8 mouse cellular contexts compared by ENCODE assay signal in the genomic region with DNA sequence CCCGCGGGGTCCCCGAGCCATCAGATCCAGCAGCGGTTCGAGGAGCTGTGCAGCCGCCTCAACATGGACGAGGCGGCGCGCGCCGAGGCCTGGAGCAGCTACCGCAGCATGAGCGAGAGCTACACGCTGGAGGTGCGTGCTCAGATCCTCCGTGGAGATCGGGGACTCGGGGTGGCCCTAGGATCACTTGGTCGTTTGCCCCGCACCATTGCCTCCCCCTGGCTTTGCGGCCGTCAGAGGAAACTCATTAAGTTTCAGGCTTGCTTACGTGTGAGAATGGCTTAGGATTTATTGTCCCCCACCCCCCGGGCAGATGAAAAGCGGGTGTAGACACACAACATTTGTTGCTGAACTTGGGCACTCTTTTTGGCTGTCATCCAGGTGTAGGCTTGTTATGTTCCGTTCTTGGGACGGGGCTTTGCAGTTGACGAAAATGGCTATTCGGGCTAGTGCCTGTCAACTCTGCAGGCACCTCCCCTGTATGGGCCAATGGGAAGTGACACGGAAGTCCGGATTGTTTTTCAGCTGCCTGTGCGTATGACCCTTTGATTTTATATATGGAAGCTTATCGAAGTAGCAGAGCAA. TPM values are rescaled to one million over a fixed set of nuclear protein-coding genes. Genes with fewer than 3 reads are reported as not detected.
DNase-seq lines count a peak whose midpoint lies in the region; ATAC-seq and TF ChIP-seq lines count a peak whose summit lies in the region.

No protein-coding gene starts in this region.

- H3K27me3 ChIP-seq in forebrain, embryonic 15.5 days, result no peaks in the 10 kb centered on the region
- H3K27me3 ChIP-seq in liver, embryonic 16.5 days (ENCODE audit: control insufficient read depth, insufficient read depth, low read depth, low read length), result no peaks in the 10 kb centered on the region
- H3K27me3 ChIP-seq in neural tube, embryonic 14.5 days (ENCODE audit: control insufficient read depth, insufficient read depth, low read length), result no peaks in the 10 kb centered on the region
- no peaks in the 10 kb centered on the region for H3K27me3 ChIP-seq in testis, adult 2 months (ENCODE audit: control insufficient read depth, insufficient read depth, low read length)

- H3K9me3 ChIP-seq in forebrain, embryonic 15.5 days, result no peaks in the 10 kb centered on the region
- H3K9me3 ChIP-seq in liver, embryonic 16.5 days (replicated peaks; ENCODE audit: control insufficient read depth, low read length), result no peaks in the 10 kb centered on the region
- H3K9me3 ChIP-seq in neural tube, embryonic 14.5 days (ENCODE audit: control insufficient read depth, low read length), result no peaks in the 10 kb centered on the region

- H3K4me3 ChIP-seq in forebrain, embryonic 15.5 days, result peak overlapping the region; percentile 82
- H3K4me3 ChIP-seq in liver, embryonic 16.5 days (ENCODE audit: low read depth, low read length), result peak overlapping the region; percentile 92
- peak overlapping the region; percentile 78 for H3K4me3 ChIP-seq in neural tube, embryonic 14.5 days (ENCODE audit: low read depth, low read length)
- H3K4me3 ChIP-seq in testis, adult 2 months (ENCODE audit: control insufficient read depth, low read depth, low read length), result peak overlapping the region; percentile 87

- H3K9ac ChIP-seq in forebrain, embryonic 15.5 days (replicated peaks), result peak overlapping the region; percentile 75
- H3K9ac ChIP-seq in liver, embryonic 16.5 days (ENCODE audit: low read depth, low read length), result peak overlapping the region; percentile 86
- peak overlapping the region; percentile 89 for H3K9ac ChIP-seq in neural tube, embryonic 14.5 days (replicated peaks; ENCODE audit: low read depth, low read length)

- intact Hi-C loops in heart, postnatal 14 days (cut with DNase I), result loop anchor here (5.0 kb wide), 1 partner anchor 62 kb away; no protein-coding TSS in a partner anchor

- peaks cover 23% of the 10 kb centered on the region for H3K4me1 ChIP-seq in forebrain, embryonic 15.5 days
- peaks cover 11% of the 10 kb centered on the region for H3K4me1 ChIP-seq in liver, embryonic 16.5 days (ENCODE audit: control insufficient read depth, low read depth, low read length)
- H3K4me1 ChIP-seq in neural tube, embryonic 14.5 days (ENCODE audit: control insufficient read depth, insufficient read depth, low read length), result peaks cover 5% of the 10 kb centered on the region; the same call in 1 of the 2 replicates
- H3K4me1 ChIP-seq in testis, adult 2 months (ENCODE audit: control insufficient read depth, insufficient read depth, low read length), result peaks cover 8% of the 10 kb centered on the region

- peak overlapping the region; percentile 65 for H3K4me2 ChIP-seq in forebrain, embryonic 15.5 days (replicated peaks)
- H3K4me2 ChIP-seq in liver, embryonic 16.5 days (ENCODE audit: low read depth, low read length), result peak overlapping the region; percentile 79
- peak overlapping the region; percentile 72 for H3K4me2 ChIP-seq in neural tube, embryonic 14.5 days (ENCODE audit: low read depth, low read length)

- peak; percentile 87 for ATAC-seq in forebrain, embryonic 15.5 days (replicated peaks)
- peak; percentile 81 for ATAC-seq in liver, embryonic 16.5 days (ENCODE audit: low read depth)
- ATAC-seq in neural tube, embryonic 14.5 days (ENCODE audit: low read depth), result peak; percentile 86

- peak; percentile 75 for DNase-seq in ES-CJ7 (ENCODE audit: low read depth, low spot score)
- DNase-seq in cerebellum, adult 11 months, result peak; percentile 44
- peak; percentile 77 to 83 for DNase-seq in heart, postnatal 14 days
- DNase-seq in large intestine, adult 2 months (ENCODE audit: low read depth, low spot score), result peak; percentile 92

- whole genome bisulfite sequencing in forebrain, embryonic 15.5 days, result under 1% methylated on average over 34 of the region's 34 CpGs
- WGBS in large intestine, adult 2 months, result under 1% methylated on average over 34 of the region's 34 CpGs
- WGBS in liver, embryonic 16.5 days (ENCODE audit: insufficient replicate concordance), result 0% methylated on average over 34 of the region's 34 CpGs
- WGBS in neural tube, embryonic 14.5 days, result 0% methylated on average over 34 of the region's 34 CpGs

- H3K36me3 ChIP-seq in forebrain, embryonic 15.5 days, result no peaks in the 10 kb centered on the region
- H3K36me3 ChIP-seq in liver, embryonic 16.5 days (ENCODE audit: control insufficient read depth, insufficient read depth), result no peaks in the 10 kb centered on the region
- no peaks in the 10 kb centered on the region for H3K36me3 ChIP-seq in neural tube, embryonic 14.5 days (ENCODE audit: control insufficient read depth, insufficient read depth, low read length)
- H3K36me3 ChIP-seq in testis, adult 2 months (ENCODE audit: control insufficient read depth, insufficient read depth, low read length), result no peaks in the 10 kb centered on the region

- H3K27ac ChIP-seq in forebrain, embryonic 15.5 days (replicated peaks), result peak overlapping the region; percentile 85
- H3K27ac ChIP-seq in liver, embryonic 16.5 days (ENCODE audit: low read length), result peak overlapping the region; percentile 91
- H3K27ac ChIP-seq in neural tube, embryonic 14.5 days (ENCODE audit: low read depth, low read length), result peak overlapping the region; percentile 84
- H3K27ac ChIP-seq in testis, adult 2 months (ENCODE audit: control insufficient read depth, insufficient read depth, low read depth, low read length), result peak overlapping the region; percentile 26

- no peak for TF ChIP-seq POLR2A in testis, adult 2 months (IDR thresholded peaks at IDR 0.05; ENCODE audit: control insufficient read depth, low read depth, low read length)

- no peak for TF ChIP-seq CTCF in testis, adult 2 months (IDR thresholded peaks at IDR 0.05; ENCODE audit: control insufficient read depth, insufficient read depth, insufficient replicate concordance, low read depth, low read length)

RNA-seq across cellular contexts. Expression of a gene that starts 0.5 kb away (rescaled TPM):
- 20.5 and 22.0 TPM in 2 replicates for polyA plus RNA-seq in forebrain, embryonic 15.5 days (2015; fragmentation: Nextera tagmentation; extraction: Ambion mirVana)
- 10 to 100 TPM; 24.6 to 27.9 TPM for total RNA-seq in heart, postnatal 14 days (2021)
- 9.3 and 17.7 TPM in 2 replicates for polyA plus RNA-seq in large intestine, adult 2 months (2012; rRNA removed)
- polyA plus RNA-seq in liver, embryonic 16.5 days (2015; fragmentation: Nextera tagmentation; extraction: Ambion mirVana), result 6.0 and 6.1 TPM in 2 replicates
- 28.9 and 30.2 TPM in 2 replicates for polyA plus RNA-seq in neural tube, embryonic 14.5 days (2014; fragmentation: Nextera tagmentation; extraction: Ambion mirVana)
- 176 and 184 TPM in 2 replicates for polyA plus RNA-seq in testis, adult 2 months (2012; rRNA removed)

Comparison
In these comparisons a context has a peak if more than half of its experiments do, and no peak if none do; other contexts are left out.
1. Peak in every context shown above with its lines: DNase-seq, ATAC-seq, H3K4me3 ChIP-seq and H3K27ac ChIP-seq.
2. H3K27ac ChIP-seq: peak in every context shown above with its lines; median percentile 91 in liver, embryonic 16.5 days; 85 in forebrain, embryonic 15.5 days; 84 in neural tube, embryonic 14.5 days; 26 in testis, adult 2 months.